In genomic region chr10:84758483-84759431, GRCm38 (mm10) we compare ENCODE assay signal across 8 mouse cellular contexts. TPM values are rescaled to one million over a fixed set of nuclear protein-coding genes. Genes with fewer than 3 reads are reported as not detected.
A peak's percentile ranks its signal among the peaks of the same experiment; 100 is the strongest.
DNase-seq lines count a peak whose midpoint lies in the region; ATAC-seq and TF ChIP-seq lines count a peak whose summit lies in the region.

No protein-coding gene starts in this region.

- H3K4me2 ChIP-seq in forebrain, embryonic 13.5 days, result peak overlapping the region; percentile 85

- WGBS in forebrain, embryonic 13.5 days, result 2% methylated on average over 51 of the region's 51 CpGs
- WGBS in small intestine, adult 2 months, result 5% methylated on average over 51 of the region's 51 CpGs

- no peak for TF ChIP-seq CTCF in small intestine, adult 2 months (IDR thresholded peaks at IDR 0.05; ENCODE audit: extremely low read depth, insufficient read length, insufficient replicate concordance, low read depth, low read length)

- H3K4me1 ChIP-seq in forebrain, embryonic 13.5 days, result peaks cover 69% of the 10 kb centered on the region
- peaks cover 14% of the 10 kb centered on the region for H3K4me1 ChIP-seq in small intestine, adult 2 months (ENCODE audit: control insufficient read depth, insufficient read depth, insufficient read length, low read length)

- peak overlapping the region; percentile 69 for H3K9ac ChIP-seq in forebrain, embryonic 13.5 days

- no peak for TF ChIP-seq POLR2A in small intestine, adult 2 months (IDR thresholded peaks at IDR 0.05; ENCODE audit: low read depth, low read length)

- DNase-seq in right cerebral cortex, postnatal 4 days, result peak; percentile 24
- no peak for DNase-seq in right cerebral cortex, postnatal 36 days (ENCODE audit: low spot score in 2 of 2)
- DNase-seq in kidney, postnatal 36 days, result peak; percentile 16 to 47
- no peak for DNase-seq in left cerebral cortex, adult 11 months (ENCODE audit: low spot score)
- DNase-seq in gastrocnemius, adult 8-10 months (ENCODE audit: low spot score in 2 of 2), result no peak

- H3K9me3 ChIP-seq in forebrain, embryonic 13.5 days (replicated peaks), result no peaks in the 10 kb centered on the region

- no peak for ATAC-seq in forebrain, embryonic 13.5 days
- ATAC-seq in frontal cortex, adult (ENCODE audit: low TSS enrichment), result no peak

- H3K27me3 ChIP-seq in forebrain, embryonic 13.5 days, result peaks cover 49% of the 10 kb centered on the region
- peaks cover 73% of the 10 kb centered on the region for H3K27me3 ChIP-seq in small intestine, adult 2 months (ENCODE audit: control insufficient read depth, insufficient read depth, low read length)

- peak overlapping the region; percentile 47 for H3K4me3 ChIP-seq in forebrain, embryonic 13.5 days
- peak overlapping the region; percentile 34 for H3K4me3 ChIP-seq in small intestine, adult 2 months (ENCODE audit: low read depth, low read length)

- no peaks in the 10 kb centered on the region for H3K36me3 ChIP-seq in forebrain, embryonic 13.5 days (ENCODE audit: poor library complexity, severe bottlenecking)
- H3K36me3 ChIP-seq in small intestine, adult 2 months (ENCODE audit: control insufficient read depth, insufficient read depth, low read length), result no peaks in the 10 kb centered on the region

- peak overlapping the region; percentile 57 for H3K27ac ChIP-seq in forebrain, embryonic 13.5 days
- no peak overlapping the region for H3K27ac ChIP-seq in small intestine, adult 2 months (ENCODE audit: insufficient read depth, low read depth, low read length)

RNA-seq across cellular contexts. Expression of gene Rfx4, which starts 2.9 kb away (rescaled TPM):
- 11.8 and 15.6 TPM in 2 replicates for polyA plus RNA-seq in forebrain, embryonic 13.5 days (2015; fragmentation: Nextera tagmentation; extraction: Ambion mirVana)
- polyA plus RNA-seq in small intestine, adult 2 months (2012; rRNA removed), result not detected in 2 replicates
- not detected for total RNA-seq in gastrocnemius, adult 8-10 months (2022)

Comparison
In these comparisons a context has a peak if more than half of its experiments do, and no peak if none do; other contexts are left out.
1. DNase-seq: peak in right cerebral cortex, postnatal 4 days (single experiment) and kidney, postnatal 36 days (2 of 2); none in right cerebral cortex, postnatal 36 days (0 of 2), left cerebral cortex, adult 11 months (single experiment) and gastrocnemius, adult 8-10 months (0 of 2).
2. RNA of gene Rfx4, which starts 2.9 kb away (polyA plus RNA-seq): 11.8 to 15.6 TPM in forebrain, embryonic 13.5 days; not detected in small intestine, adult 2 months; every median in the first group is over 10 times any median in the second.